Mouse (Mus musculus) brown adipose tissue, adult 24 weeks (tissue): ENCODE measurements around the gene Gm11758. TPM values are rescaled to one million over a fixed set of nuclear protein-coding genes. Genes with fewer than 3 reads are reported as not detected.
"Not testable (repeated sequence)": the region's sequence is repeated elsewhere in the genome, so short reads cannot be mapped to it uniquely, and the experiment has no call there.

Source experiments
- H3K27ac ChIP-seq: fragments of 200-500 bp; replicated peaks from 2 replicates; pipeline ENCODE4 v1.5.1; 2012; ENCODE audit warnings: low read depth, mild to moderate bottlenecking, low read length
- H3K4me1 ChIP-seq: fragments of 200-500 bp; 2 replicates; pipeline ENCODE4 v1.6.1; 2012; ENCODE audit warnings: low read length, mixed read lengths; ENCODE audit not compliant: control insufficient read depth, insufficient read depth, insufficient read length
- H3K4me3 ChIP-seq: fragments of 200-500 bp; 2 replicates; pipeline ENCODE4 v1.5.1; 2012; ENCODE audit warnings: low read depth, mild to moderate bottlenecking, low read length, moderate library complexity; ENCODE audit not compliant: insufficient read depth
- polyA plus RNA-seq: library from polyadenylated mRNA; stranded (reverse); fragments of >200 nt; gene quantifications from 2 replicates; pipeline ENCODE4 v1.2.4, GENCODE M21; 2012; ENCODE audit not compliant: missing spikeins, insufficient read depth, insufficient read length

Gm11758 gene
- not detected in 2 replicates for polyA plus RNA-seq

DNA sequence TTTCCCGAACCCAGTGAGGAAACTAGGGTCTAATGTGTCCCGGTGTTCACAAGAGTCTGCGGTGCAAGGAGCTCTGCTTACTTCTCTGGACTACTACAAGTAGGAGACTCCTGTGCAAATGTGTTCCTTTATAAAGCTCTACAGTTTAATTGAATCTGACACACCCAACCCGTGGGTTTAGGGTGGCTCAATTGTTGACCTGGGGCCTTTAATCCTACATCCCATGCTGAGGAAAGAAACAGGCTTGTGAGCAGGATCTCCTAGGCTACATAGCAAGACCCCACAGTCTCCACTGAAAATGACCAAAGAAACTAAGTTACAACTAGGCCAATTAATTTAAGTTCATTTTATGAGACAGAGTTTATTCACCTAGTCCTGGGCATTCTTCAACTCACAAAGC lies at the start of gene Gm11758:
TSS of gene Gm11758 (minus strand) at position 101 of the 400 bp plus-strand sequence.
- not testable (repeated sequence) for H3K4me1 ChIP-seq, H3K27ac ChIP-seq, H3K4me3 ChIP-seq

DNA sequence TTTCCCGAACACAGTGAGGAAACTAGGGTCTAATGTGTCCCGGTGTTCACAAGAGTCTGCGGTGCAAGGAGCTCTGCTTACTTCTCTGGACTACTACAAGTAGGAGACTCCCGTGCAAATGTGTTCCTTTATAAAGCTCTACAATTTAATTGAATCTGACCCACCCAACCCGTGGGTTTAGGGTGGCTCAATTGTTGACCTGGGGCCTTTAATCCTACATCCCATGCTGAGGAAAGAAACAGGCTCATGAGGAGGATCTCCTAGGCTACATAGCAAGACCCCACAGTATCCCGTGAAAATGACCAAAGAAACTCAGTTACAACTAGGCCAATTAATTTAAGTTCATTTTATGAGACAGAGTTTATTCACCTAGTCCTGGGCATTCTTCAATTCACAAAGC lies 44.6 kb upstream of the Gm11758 start, which contains the start of gene Gm11756:
TSS of gene Gm11756 (minus strand) at position 101 of the 400 bp plus-strand sequence.
- not testable (repeated sequence) for H3K27ac ChIP-seq, H3K4me1 ChIP-seq, H3K4me3 ChIP-seq

DNA sequence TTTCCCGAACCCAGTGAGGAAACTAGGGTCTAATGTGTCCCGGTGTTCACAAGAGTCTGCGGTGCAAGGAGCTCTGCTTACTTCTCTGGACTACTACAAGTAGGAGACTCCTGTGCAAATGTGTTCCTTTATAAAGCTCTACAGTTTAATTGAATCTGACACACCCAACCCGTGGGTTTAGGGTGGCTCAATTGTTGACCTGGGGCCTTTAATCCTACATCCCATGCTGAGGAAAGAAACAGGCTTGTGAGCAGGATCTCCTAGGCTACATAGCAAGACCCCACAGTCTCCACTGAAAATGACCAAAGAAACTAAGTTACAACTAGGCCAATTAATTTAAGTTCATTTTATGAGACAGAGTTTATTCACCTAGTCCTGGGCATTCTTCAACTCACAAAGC lies 29.8 kb upstream of the Gm11758 start, which contains the start of gene Gm13871:
TSS of gene Gm13871 (minus strand) at position 101 of the 400 bp plus-strand sequence.
- not testable (repeated sequence) for H3K4me1 ChIP-seq, H3K27ac ChIP-seq

DNA sequence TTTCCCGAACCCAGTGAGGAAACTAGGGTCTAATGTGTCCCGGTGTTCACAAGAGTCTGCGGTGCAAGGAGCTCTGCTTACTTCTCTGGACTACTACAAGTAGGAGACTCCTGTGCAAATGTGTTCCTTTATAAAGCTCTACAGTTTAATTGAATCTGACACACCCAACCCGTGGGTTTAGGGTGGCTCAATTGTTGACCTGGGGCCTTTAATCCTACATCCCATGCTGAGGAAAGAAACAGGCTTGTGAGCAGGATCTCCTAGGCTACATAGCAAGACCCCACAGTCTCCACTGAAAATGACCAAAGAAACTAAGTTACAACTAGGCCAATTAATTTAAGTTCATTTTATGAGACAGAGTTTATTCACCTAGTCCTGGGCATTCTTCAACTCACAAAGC lies 14.9 kb upstream of the Gm11758 start, which contains the start of gene Gm11757:
TSS of gene Gm11757 (minus strand) at position 101 of the 400 bp plus-strand sequence.
- not testable (repeated sequence) for H3K4me1 ChIP-seq, H3K27ac ChIP-seq, H3K4me3 ChIP-seq

More for the DNA sequence above, 29.8 kb upstream of the Gm11758 start, which contains the start of gene Gm13871:
- H3K4me3 ChIP-seq = not testable (repeated sequence)

DNA sequence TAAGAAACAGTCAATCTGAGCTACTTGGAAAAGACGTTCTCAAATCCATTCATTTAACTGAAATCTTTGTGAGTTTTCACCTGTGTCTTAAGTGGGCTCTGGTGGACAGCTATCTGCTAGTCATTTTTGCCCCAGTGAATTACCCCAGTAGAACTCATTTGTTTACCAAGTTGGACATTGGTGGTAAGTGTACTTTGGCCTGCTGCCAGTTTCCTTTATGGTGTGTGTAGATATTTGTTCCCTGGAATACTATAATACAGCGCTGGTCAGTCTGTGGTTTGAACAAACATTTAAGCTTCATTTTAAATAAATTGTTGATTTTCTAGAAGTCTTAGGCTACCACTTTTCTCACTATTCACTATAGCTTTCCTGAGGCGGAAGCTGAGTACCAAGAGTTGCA lies 49.5 kb downstream of the Gm11758 start:
- Histone ChIP-seq H3K4me1 (no peaks in the 10 kb centered on the region), H3K27ac (no peak overlapping the region), H3K4me3 (no peak overlapping the region)

Other genes starting within 250 kb of the Gm11758 start
- gene Gm11236, start 238.1 kb downstream of the Gm11758 start, polyA plus RNA-seq = not detected in 2 replicates
- gene Gm11239, start 207.9 kb downstream of the Gm11758 start, polyA plus RNA-seq = not detected in 2 replicates
- gene Gm428, start 192.8 kb downstream of the Gm11758 start, polyA plus RNA-seq = not detected in 2 replicates
- not detected in 2 replicates for gene Rasef, start 85.3 kb downstream of the Gm11758 start, polyA plus RNA-seq
- gene Gm11757, start 14.8 kb upstream of the Gm11758 start, polyA plus RNA-seq = not detected in 2 replicates
- gene Gm13871, start 29.7 kb upstream of the Gm11758 start, polyA plus RNA-seq = not detected in 2 replicates
- not detected in 2 replicates for gene Gm11756, start 44.5 kb upstream of the Gm11758 start, polyA plus RNA-seq
- 5.8 and 12.8 TPM in 2 replicates for gene 2310002L09Rik, start 74.6 kb upstream of the Gm11758 start, polyA plus RNA-seq
- gene Frmd3, start 137.2 kb upstream of the Gm11758 start, polyA plus RNA-seq = 0.32 TPM in 1 of 2 replicates, not detected in the other